Mouse (Mus musculus): ENCODE measurements around the gene Aipl1.
"Not testable (repeated sequence)": the region's sequence is repeated elsewhere in the genome, so short reads cannot be mapped to it uniquely, and the experiment has no call there.

Aipl1 gene

GRCm38 (mm10) chr11:72014674-72015073 is 22.6 kb downstream of the Aipl1 start:
- DNase-seq, result no peak

GRCm38 (mm10) chr11:72011955-72012354 is 25.4 kb downstream of the Aipl1 start:
- no peak for DNase-seq

- DNase-seq, result no peak
Measured at GRCm38 (mm10) chr11:72010940-72011722, 26.2 kb downstream of the Aipl1 start.

- no peak for DNase-seq
Measured at GRCm38 (mm10) chr11:72010367-72010766, 26.9 kb downstream of the Aipl1 start.

GRCm38 (mm10) chr11:72005547-72005946 is 31.8 kb downstream of the Aipl1 start:
- no peak for DNase-seq

- no peak for DNase-seq
Measured at GRCm38 (mm10) chr11:72003171-72003570, 34.1 kb downstream of the Aipl1 start.

- peak; percentile 12 to 59 for DNase-seq
Measured at GRCm38 (mm10) chr11:72002138-72002853, 35.0 kb downstream of the Aipl1 start.

- DNase-seq, result no peak
Measured at GRCm38 (mm10) chr11:72000194-72000593, 37.1 kb downstream of the Aipl1 start.

- DNase-seq, result no peak
Measured at GRCm38 (mm10) chr11:71996805-71997204, 40.5 kb downstream of the Aipl1 start.

GRCm38 (mm10) chr11:71995968-71996511 is 41.3 kb downstream of the Aipl1 start:
- peak; percentile 66 to 76 for DNase-seq

GRCm38 (mm10) chr11:71992438-71992837 is 44.9 kb downstream of the Aipl1 start:
- DNase-seq, result no peak

- peak; percentile 52 to 69 for DNase-seq
Measured at GRCm38 (mm10) chr11:71991541-71991940, 45.8 kb downstream of the Aipl1 start.

GRCm38 (mm10) chr11:71989407-71989806 is 47.9 kb downstream of the Aipl1 start:
- DNase-seq, result not testable (repeated sequence)

GRCm38 (mm10) chr11:71987159-71988150 is 49.9 kb downstream of the Aipl1 start:
- no peak for DNase-seq

- DNase-seq, result no peak
Measured at GRCm38 (mm10) chr11:71985783-71986182, 51.5 kb downstream of the Aipl1 start.

GRCm38 (mm10) chr11:71985101-71985711 is 52.1 kb downstream of the Aipl1 start:
- no peak for DNase-seq

- no peak for DNase-seq
Measured at GRCm38 (mm10) chr11:71984093-71984492, 53.2 kb downstream of the Aipl1 start.
